Mouse (Mus musculus): ENCODE measurements around the gene Ndufaf7.

GRCm38 (mm10) chr17:78913921-78914320, 23.0 kb upstream of the Ndufaf7 start:
- no peak for TF ChIP-seq CTCF (conservative IDR thresholded peaks at IDR 0.05; ENCODE audit: insufficient read depth, insufficient read length, low read depth, low read length)
- no peak for TF ChIP-seq POLR2A (IDR thresholded peaks at IDR 0.05; ENCODE audit: low read depth, low read length)
